Mouse (Mus musculus): Measurements from ENCODE around the gene Prkg1.

Gene Prkg1

GRCm38 (mm10) chr19:30890377-30890776 is 874.5 kb downstream of the Prkg1 start:
- DNase-seq (ENCODE audit: low read depth, low spot score), result no peak

DNA sequence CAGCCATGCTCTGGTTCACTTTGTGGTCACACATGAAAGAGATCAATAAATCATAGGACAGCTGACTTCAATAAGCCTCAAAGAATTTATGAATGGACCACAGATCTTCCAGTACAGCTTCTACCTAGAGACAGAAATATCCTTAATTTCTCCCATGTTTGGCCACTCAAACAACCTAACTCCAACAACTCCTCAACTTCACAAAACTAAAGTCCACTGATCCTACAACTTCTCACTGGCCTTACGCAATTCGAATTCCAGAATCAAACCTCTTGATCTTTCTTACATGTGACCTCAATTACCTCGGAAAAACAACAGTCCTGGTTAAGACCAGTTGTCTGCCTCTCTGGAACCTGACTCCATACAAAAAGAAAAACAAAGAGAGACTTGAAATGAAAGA is 875.0 kb downstream of the Prkg1 start:
- no peak for DNase-seq (ENCODE audit: low read depth, low spot score)

GRCm38 (mm10) chr19:30861441-30861840 is 903.4 kb downstream of the Prkg1 start:
- DNase-seq (ENCODE audit: low read depth, low spot score), result no peak

- no peak for DNase-seq (ENCODE audit: low read depth, low spot score)
Observed at GRCm38 (mm10) chr19:30851023-30851422, 913.8 kb downstream of the Prkg1 start.

DNA sequence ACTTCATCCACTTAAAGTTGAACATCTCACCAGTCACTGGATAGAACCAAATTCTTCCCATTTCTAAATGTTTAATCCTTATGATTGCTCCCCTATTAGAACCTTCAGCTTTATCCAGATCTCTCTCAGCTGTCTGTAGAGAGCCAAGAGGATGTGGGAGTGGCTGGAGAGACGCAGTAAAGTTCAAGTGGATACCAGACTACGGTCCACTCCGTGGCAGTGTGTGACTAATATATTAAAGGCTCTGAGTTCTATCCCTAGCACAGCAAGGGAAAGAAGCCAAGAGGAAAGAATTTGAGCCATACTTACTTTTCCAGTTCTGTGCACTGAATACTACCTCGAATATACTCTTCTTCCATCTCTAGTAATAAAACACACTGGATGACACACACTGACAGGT is 919.9 kb downstream of the Prkg1 start:
- no peak for DNase-seq (ENCODE audit: low read depth, low spot score)

DNA sequence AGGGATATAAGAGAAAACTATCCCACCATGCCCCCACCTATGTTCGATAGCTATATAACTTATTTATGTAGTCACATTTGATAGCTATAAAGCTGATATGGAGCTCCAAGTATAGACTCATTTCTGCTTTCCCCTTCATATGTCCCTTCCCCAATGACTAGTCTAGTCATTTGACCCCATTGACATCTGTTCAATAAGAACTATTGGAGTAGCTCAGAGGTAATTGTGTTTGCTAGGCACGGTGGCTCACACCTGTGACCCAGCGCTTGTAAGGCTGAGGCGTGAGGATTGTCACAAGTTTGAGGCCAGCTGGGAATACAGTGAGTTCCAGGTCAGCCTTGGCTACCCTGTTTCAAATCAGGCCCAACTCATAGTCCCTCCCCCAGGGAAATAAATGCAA is 921.2 kb downstream of the Prkg1 start:
- no peak for DNase-seq (ENCODE audit: low read depth, low spot score)

- peak; percentile 3 for DNase-seq (ENCODE audit: low read depth, low spot score)
Observed at GRCm38 (mm10) chr19:30843052-30843564, 921.7 kb downstream of the Prkg1 start.

GRCm38 (mm10) chr19:30842640-30843039 is 922.2 kb downstream of the Prkg1 start:
- no peak for DNase-seq (ENCODE audit: low read depth, low spot score)

DNA sequence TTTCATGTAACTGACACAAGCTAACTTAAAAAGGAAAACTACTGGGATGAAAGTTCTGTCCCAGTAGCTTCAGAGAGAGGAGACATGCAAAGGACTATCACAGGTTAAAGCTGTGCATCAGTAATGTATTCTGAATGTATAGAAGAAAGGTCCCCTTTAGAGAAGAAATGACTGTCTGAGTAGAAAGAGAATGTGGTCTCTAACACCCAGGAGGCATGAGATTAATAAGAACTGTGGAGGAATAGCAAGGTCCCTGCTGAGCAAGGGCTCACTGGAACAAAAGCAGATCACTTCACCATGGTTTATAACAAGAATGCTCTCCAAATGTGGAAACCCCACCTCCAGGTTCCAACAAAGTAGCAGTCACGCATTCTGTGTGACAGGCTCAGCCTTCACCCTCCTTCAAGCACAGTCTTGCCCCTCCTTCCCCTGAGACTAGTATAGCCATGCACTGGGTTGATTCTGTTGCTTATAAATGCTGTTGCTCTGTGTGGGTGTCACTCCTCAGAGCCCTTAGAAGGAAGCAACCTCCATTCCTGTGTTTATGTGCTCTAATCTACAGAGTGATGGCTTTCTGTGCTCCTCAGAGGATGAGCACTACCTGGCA is 931.7 kb downstream of the Prkg1 start:
- DNase-seq (ENCODE audit: low read depth, low spot score), result no peak

GRCm38 (mm10) chr19:30829231-30829775 is 935.5 kb downstream of the Prkg1 start:
- DNase-seq (ENCODE audit: low read depth, low spot score), result no peak

GRCm38 (mm10) chr19:30827820-30828219 is 937.0 kb downstream of the Prkg1 start:
- DNase-seq (ENCODE audit: low read depth, low spot score), result no peak

DNA sequence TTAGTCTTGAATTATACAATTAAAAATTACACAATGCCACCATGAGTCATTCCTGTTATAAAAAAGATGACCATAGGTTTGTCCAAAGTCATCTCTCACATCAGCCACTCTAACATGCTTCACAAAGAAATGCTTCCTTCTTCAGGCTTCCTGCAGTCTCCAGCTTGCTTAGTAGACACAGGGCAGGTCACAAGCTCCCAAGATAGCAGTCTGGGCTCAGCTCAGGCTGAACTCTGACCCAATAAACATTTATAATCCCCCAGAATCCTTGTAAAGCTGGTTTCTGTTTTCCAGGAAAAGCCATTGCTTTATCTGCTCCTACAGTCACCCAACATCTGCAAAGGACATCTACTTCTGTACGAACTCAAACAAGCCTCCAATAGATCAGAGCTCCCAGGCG is 938.7 kb downstream of the Prkg1 start:
- no peak for DNase-seq (ENCODE audit: low read depth, low spot score)

DNA sequence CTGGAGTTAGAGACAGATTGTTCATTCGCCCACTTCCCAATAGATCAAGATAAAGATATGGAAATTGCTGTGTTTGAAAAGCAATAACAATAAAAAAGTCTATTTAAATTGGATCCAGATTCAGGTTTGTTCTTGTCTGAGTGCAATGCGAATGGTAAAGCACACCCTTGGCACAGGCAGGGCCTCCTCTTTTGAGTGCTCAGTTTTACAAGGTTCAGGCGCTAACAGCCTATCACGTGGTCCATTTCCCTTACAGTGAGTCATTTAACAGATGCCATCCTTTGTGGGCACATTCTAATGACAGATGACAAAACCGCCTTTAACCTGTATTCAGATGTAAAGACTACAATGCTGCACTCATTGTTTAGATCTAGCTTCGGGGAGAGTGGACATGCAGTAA is 949.2 kb downstream of the Prkg1 start:
- no peak for DNase-seq (ENCODE audit: low read depth, low spot score)

DNA sequence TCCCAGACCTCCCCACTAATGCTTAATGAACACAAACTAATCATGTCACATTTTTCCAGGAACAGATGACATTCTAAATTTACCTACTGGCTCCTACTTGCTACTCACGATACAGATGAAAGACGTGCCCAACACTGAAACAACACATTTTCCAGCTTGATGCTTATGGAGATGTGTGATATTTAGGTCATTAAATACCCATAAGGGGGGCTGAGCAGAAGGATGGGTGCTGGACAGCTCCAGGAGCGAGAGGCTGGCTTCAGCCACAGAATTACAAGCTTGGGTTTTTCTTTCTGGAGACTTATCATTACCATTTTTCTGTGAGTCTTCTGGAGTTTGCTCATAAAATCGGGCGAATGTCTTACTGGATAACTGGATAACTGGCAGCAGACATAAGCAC is 958.6 kb downstream of the Prkg1 start:
- DNase-seq (ENCODE audit: low read depth, low spot score), result no peak

GRCm38 (mm10) chr19:30780803-30781202 is 984.0 kb downstream of the Prkg1 start:
- DNase-seq (ENCODE audit: low read depth, low spot score), result no peak

DNA sequence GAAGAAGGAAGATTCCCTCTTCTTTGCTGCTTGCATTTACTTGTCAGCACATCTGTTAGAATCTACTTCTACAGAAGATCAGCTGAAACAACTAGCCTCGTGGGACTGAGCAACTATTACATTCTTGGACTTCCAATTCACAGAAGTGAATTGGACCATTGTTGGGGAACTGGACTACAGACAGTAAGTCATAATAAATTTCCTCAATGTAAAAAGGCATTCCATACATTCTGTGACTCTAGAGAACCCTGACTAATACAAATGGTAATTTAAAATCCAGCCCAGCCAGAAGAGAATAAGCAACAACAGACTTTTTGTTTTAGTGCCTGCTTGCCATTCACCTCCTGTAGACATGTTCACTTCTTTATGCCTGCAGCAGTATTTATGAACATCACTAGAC is 996.5 kb downstream of the Prkg1 start:
- DNase-seq (ENCODE audit: low read depth, low spot score), result no peak

DNA sequence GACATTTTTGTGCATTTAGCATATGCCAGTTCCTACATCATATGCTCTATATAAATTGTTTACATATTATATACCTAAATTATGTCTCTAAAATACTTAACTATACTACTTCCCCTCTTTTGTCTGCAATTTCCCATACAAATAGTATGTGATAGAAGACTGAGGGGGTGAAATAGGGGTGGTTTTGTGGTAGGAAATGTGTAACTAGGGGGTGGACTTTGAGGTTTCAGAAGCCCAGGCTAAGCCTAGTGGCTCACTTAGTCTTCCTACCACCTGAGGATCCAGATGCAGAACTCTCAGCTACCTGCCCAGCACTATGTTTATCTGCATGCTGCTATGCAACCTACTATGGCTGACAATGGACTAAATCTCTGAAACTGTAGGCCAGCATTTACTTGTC is 1020.4 kb downstream of the Prkg1 start:
- DNase-seq (ENCODE audit: low read depth, low spot score), result no peak

DNA sequence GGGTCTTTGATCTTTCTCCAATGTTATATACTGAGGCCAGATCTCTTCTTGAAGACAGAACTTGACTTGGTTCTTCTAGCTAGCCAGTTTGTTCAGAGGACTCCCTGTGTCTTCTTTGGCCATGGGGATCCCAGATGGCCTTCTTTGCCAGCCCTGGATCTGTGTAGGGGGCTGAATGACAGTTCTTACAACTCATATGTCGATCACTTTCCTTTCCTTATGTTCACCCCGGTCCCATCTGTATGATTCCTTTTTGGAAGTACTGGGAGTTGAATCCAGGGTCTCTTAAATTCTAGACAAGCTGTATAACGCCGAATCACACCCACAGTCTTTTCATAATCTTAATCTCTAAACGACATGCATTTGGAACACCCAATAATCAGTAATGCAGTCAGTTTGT is 1065.7 kb downstream of the Prkg1 start:
- DNase-seq (ENCODE audit: low read depth, low spot score), result no peak

DNA sequence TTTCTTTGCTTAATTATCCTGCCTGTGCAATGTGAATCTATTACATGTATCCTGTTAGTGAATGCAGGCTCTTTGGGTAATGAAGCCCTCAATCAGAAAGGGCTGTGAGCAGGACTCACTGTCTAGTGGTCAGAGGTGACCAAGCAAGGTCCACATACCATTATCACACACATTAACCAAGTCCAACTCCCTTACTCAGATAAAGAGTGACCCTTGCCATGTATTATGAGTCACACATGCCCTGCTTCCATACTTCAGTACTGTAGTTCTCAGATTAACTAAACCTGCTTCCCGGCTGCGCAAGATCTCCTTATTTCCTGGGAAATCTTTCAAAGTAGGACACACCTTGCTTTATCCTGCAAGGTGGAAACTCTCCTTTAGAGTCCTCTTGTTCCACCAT is 1073.6 kb downstream of the Prkg1 start:
- DNase-seq (ENCODE audit: low read depth, low spot score), result no peak

DNA sequence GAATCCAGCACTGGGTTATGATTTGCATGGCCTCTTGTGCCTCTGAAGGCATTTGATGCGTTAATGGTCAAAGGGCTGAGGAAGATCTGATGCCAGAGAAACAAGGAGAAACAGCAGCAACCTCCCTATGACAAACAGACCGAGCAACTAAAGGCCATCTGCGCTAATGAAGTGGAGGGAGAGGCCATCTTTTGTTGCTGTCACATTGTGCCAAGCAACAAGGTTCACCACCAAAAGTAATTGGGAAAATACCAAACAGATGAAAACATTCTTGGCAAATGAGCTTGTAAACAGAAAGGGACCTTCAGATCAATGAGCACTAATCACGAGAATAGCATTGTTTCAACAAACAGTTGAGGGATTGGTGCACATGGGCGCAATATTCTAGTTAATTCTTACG is 1074.1 kb downstream of the Prkg1 start:
- DNase-seq (ENCODE audit: low read depth, low spot score), result no peak

- DNase-seq (ENCODE audit: low read depth, low spot score), result no peak
Observed at GRCm38 (mm10) chr19:30687942-30688341, 1076.9 kb downstream of the Prkg1 start.

- DNase-seq (ENCODE audit: low read depth, low spot score), result no peak
Observed at GRCm38 (mm10) chr19:30676308-30676707, 1088.5 kb downstream of the Prkg1 start.

GRCm38 (mm10) chr19:30664269-30664668 is 1100.6 kb downstream of the Prkg1 start:
- DNase-seq (ENCODE audit: low read depth, low spot score), result peak; percentile 6

Measured in A20 (cell line).